Mouse (Mus musculus) olfactory bulb, adult 2 months (tissue): ENCODE measurements at regions not wholly inside any gene's neighbourhood (a gene's known extent, or its start where the extent isn't known, plus 50 kb on each side); places are given as distances from the start of the nearest gene placed in this dataset.

Experiments used
- H3K27ac ChIP-seq: fragments of 200-500 bp; 2 replicates; pipeline ENCODE4 v1.5.1; 2012; ENCODE audit warnings: low read depth, low read length; ENCODE audit not compliant: insufficient read depth
- H3K4me1 ChIP-seq: fragments of 200-500 bp; 2 replicates; pipeline ENCODE4 v1.6.1; 2012; ENCODE audit warnings: low read length; ENCODE audit not compliant: control insufficient read depth, insufficient read depth
- H3K4me3 ChIP-seq: fragments of 200-500 bp; 2 replicates; pipeline ENCODE4 v1.5.1; 2012; ENCODE audit warnings: mild to moderate bottlenecking, low read depth, low read length, moderate library complexity; ENCODE audit not compliant: insufficient read depth
- CTCF ChIP-seq: fragments of 200-500 bp; IDR thresholded peaks from 2 replicates; pipeline ENCODE4 v1.5.1; 2012; ENCODE audit warnings: low read depth, mild to moderate bottlenecking, low read length, moderate library complexity; ENCODE audit not compliant: insufficient read depth
- POLR2A ChIP-seq: fragments of 200-500 bp; IDR thresholded peaks from 2 replicates; pipeline ENCODE4 v1.6.1; 2012; ENCODE audit warnings: mild to moderate bottlenecking, low read depth, low read length, moderate library complexity; ENCODE audit not compliant: insufficient read depth
- WGBS: fragments of 180-500 bp; shearing (Covaris S2); methylation state at CpG from one replicate; pipeline ENCODE4 v1.1.7; 2018; 5-methylcytosine and 5-hydroxymethylcytosine counted together

- TF ChIP-seq CTCF = 0 out of 2 replicates have a peak, but pooled peaks have one; percentile 12
- no peak for TF ChIP-seq POLR2A
- H3K4me1 ChIP-seq = peaks cover 9% of the 10 kb centered on the region; the same call in 1 of the 2 replicates
- WGBS = 10% methylated on average over 10 of the region's 10 CpGs
- H3K27ac ChIP-seq = peak overlapping the region; percentile 39
- H3K4me3 ChIP-seq = no peak overlapping the region
These were observed 1093.5 kb downstream of the Mrps31 start for GRCm38 (mm10) chr8:23504704-23505103.

- TF ChIP-seq CTCF = no peak
- WGBS = 55% methylated on average over 9 of the region's 9 CpGs
- H3K4me3 ChIP-seq = no peak overlapping the region
- peak overlapping the region; percentile 39 for H3K27ac ChIP-seq
- peaks cover 9% of the 10 kb centered on the region; the same call in 1 of the 2 replicates for H3K4me1 ChIP-seq
These were observed 1094.1 kb downstream of the Mrps31 start for GRCm38 (mm10) chr8:23505216-23505615.

GRCm38 (mm10) chr8:23505966-23506365 is 1094.8 kb downstream of the Mrps31 start:
- TF ChIP-seq CTCF (no peak), POLR2A (no peak)
- peaks cover 9% of the 10 kb centered on the region; the same call in 1 of the 2 replicates for H3K4me1 ChIP-seq
- no peak overlapping the region for H3K27ac ChIP-seq
- WGBS = 82% methylated on average over 4 of the region's 4 CpGs
- H3K4me3 ChIP-seq = no peak overlapping the region

- 51% methylated on average over 4 of the region's 4 CpGs for WGBS
These were observed 1096.5 kb downstream of the Mrps31 start for GRCm38 (mm10) chr8:23507661-23508060.

GRCm38 (mm10) chr8:23510076-23510475 is 1098.9 kb downstream of the Mrps31 start:
- Histone ChIP-seq H3K27ac (no peak overlapping the region), H3K4me1 (peaks cover 6% of the 10 kb centered on the region; the same call in 1 of the 2 replicates), H3K4me3 (no peak overlapping the region)
- 93% methylated on average over 5 of the region's 5 CpGs for WGBS
- TF ChIP-seq POLR2A (no peak), CTCF (no peak)

More at GRCm38 (mm10) chr8:23507661-23508060, 1096.5 kb downstream of the Mrps31 start:
- H3K4me1 ChIP-seq = peaks cover 9% of the 10 kb centered on the region; the same call in 1 of the 2 replicates
- no peak overlapping the region for H3K4me3 ChIP-seq
- H3K27ac ChIP-seq = no peak overlapping the region
- TF ChIP-seq POLR2A (no peak), CTCF (no peak)

GRCm38 (mm10) chr8:23510561-23510960 is 1099.4 kb downstream of the Mrps31 start:
- peaks cover 1% of the 10 kb centered on the region; the same call in 1 of the 2 replicates for H3K4me1 ChIP-seq
- WGBS = 78% methylated on average over 5 of the region's 5 CpGs
- TF ChIP-seq POLR2A (no peak), CTCF (no peak)
- no peak overlapping the region for H3K27ac ChIP-seq
- no peak overlapping the region for H3K4me3 ChIP-seq

- Histone ChIP-seq H3K27ac (no peak overlapping the region), H3K4me1 (no peaks in the 10 kb centered on the region), H3K4me3 (no peak overlapping the region)
- 89% methylated on average over 1 of the region's 1 CpGs for WGBS
- TF ChIP-seq POLR2A = no peak
- TF ChIP-seq CTCF = no peak
These were observed 1100.1 kb downstream of the Mrps31 start for GRCm38 (mm10) chr8:23511264-23511663.

- Histone ChIP-seq H3K27ac (no peak overlapping the region), H3K4me3 (no peak overlapping the region), H3K4me1 (no peaks in the 10 kb centered on the region)
- no peak for TF ChIP-seq CTCF
- no peak for TF ChIP-seq POLR2A
- 94% methylated on average over 6 of the region's 6 CpGs for WGBS
These were observed 1100.6 kb downstream of the Mrps31 start for GRCm38 (mm10) chr8:23511792-23512191.

- WGBS = 80% methylated on average over 2 of the region's 2 CpGs
- H3K4me1 ChIP-seq = no peaks in the 10 kb centered on the region
- H3K4me3 ChIP-seq = no peak overlapping the region
- TF ChIP-seq POLR2A = no peak
- TF ChIP-seq CTCF = no peak
- no peak overlapping the region for H3K27ac ChIP-seq
These were observed 1105.3 kb downstream of the Mrps31 start for GRCm38 (mm10) chr8:23516469-23516868.

- H3K4me1 ChIP-seq = no peaks in the 10 kb centered on the region
- H3K27ac ChIP-seq = no peak overlapping the region
- TF ChIP-seq POLR2A (no peak), CTCF (peak; percentile 60)
- WGBS = 57% methylated on average over 10 of the region's 10 CpGs
- no peak overlapping the region for H3K4me3 ChIP-seq
These were observed 1120.5 kb downstream of the Mrps31 start for GRCm38 (mm10) chr8:23531551-23532142.
